In the genomic region with DNA sequence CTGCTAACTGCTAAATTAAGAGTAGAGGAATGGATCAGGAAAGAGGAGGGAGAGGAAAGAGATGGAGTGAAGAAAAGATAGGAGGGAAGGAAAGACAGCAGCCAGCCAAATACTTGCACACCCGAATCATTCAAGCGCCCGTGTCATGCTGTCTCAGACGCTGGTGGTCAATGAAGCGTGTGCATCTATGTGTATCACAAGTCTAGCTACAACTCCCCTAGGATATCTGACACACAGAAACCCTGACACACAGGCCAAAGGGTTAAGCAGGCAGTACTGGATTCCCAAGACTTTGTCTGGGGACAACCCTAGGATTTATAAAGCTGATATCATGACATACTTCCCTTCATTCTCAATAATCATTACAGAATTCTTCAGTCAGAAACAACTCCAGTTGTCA, we compare ENCODE assay signal across 25 mouse cellular contexts.
"Had no signal": no experiment of that assay in that cellular context is flagged by ENCODE, and none has a peak within 500 bp of the region (broad histone marks: within the 10 kb centered on the region; RNA-seq: fewer than 3 reads in every experiment).

No protein-coding gene starts in this region.

- H3K36me3 ChIP-seq: hindbrain, embryonic 10.5 days; hindbrain, embryonic 12.5 days; hindbrain, embryonic 15.5 days; intestine, embryonic 15.5 days; limb, embryonic 13.5 days; limb, embryonic 15.5 days; liver, embryonic 12.5 days had no signal

- H3K27me3 ChIP-seq: hindbrain, embryonic 12.5 days; hindbrain, embryonic 15.5 days; intestine, embryonic 15.5 days; limb, embryonic 13.5 days; limb, embryonic 15.5 days; liver, embryonic 12.5 days had no signal

- H3K4me3 ChIP-seq: heart, adult 2 months; hindbrain, embryonic 10.5 days; hindbrain, embryonic 12.5 days; hindbrain, embryonic 15.5 days; intestine, embryonic 15.5 days; limb, embryonic 13.5 days; limb, embryonic 15.5 days; liver, embryonic 12.5 days had no signal

- H3K4me1 ChIP-seq: hindbrain, embryonic 10.5 days; hindbrain, embryonic 12.5 days; intestine, embryonic 15.5 days; limb, embryonic 13.5 days; limb, embryonic 15.5 days; liver, embryonic 12.5 days had no signal

- H3K27ac ChIP-seq: heart, adult 2 months; hindbrain, embryonic 10.5 days; hindbrain, embryonic 12.5 days; hindbrain, embryonic 15.5 days; intestine, embryonic 15.5 days; limb, embryonic 13.5 days; limb, embryonic 15.5 days; liver, embryonic 12.5 days; liver, embryonic 14.5 days had no signal

- ATAC-seq: forebrain, postnatal 0 days; inflammation-experienced regulatory T-cells, adult 6 months; intestine, embryonic 15.5 days; intestine, postnatal 0 days; liver, embryonic 12.5 days had no signal

- DNase-seq: forebrain, postnatal 0 days; gastrocnemius, postnatal 14 days; gastrocnemius, postnatal 36 days; heart, adult 11 months; heart, adult 2 months; heart, postnatal 10 days; heart, postnatal 4 days; kidney, adult 18-20 months; kidney, adult 8-10 months; kidney, postnatal 10 days; kidney, postnatal 25 days; kidney, postnatal 4 days; layer of hippocampus, adult 9-11 months; layer of hippocampus, postnatal 36 days had no signal

- H3K9me3 ChIP-seq: hindbrain, embryonic 10.5 days; hindbrain, embryonic 12.5 days; hindbrain, embryonic 15.5 days; intestine, embryonic 15.5 days; limb, embryonic 13.5 days; limb, embryonic 15.5 days; liver, embryonic 12.5 days had no signal

- H3K4me2 ChIP-seq: heart, embryonic 11.5 days; hindbrain, embryonic 12.5 days; hindbrain, embryonic 15.5 days; intestine, embryonic 15.5 days; limb, embryonic 13.5 days; limb, embryonic 15.5 days; liver, embryonic 12.5 days had no signal

- H3K9ac ChIP-seq: forebrain, postnatal 0 days; hindbrain, embryonic 12.5 days; hindbrain, embryonic 15.5 days; intestine, embryonic 15.5 days; limb, embryonic 13.5 days; limb, embryonic 15.5 days; liver, embryonic 12.5 days; liver, embryonic 14.5 days had no signal
